Mouse (Mus musculus) cerebellum, postnatal 36 days (tissue): ENCODE results near the gene Tsc22d4.
"Not testable (repeated sequence)": the region's sequence is repeated elsewhere in the genome, so short reads cannot be mapped to it uniquely, and the experiment has no call there.

Source experiments
- DNase-seq, 2 experiments: peaks; one replicate each; pipeline ENCODE4 v3.0.0; 2021 to 2022; ENCODE audit warnings: mixed read lengths in 2 of 2

The Tsc22d4 gene

DNA sequence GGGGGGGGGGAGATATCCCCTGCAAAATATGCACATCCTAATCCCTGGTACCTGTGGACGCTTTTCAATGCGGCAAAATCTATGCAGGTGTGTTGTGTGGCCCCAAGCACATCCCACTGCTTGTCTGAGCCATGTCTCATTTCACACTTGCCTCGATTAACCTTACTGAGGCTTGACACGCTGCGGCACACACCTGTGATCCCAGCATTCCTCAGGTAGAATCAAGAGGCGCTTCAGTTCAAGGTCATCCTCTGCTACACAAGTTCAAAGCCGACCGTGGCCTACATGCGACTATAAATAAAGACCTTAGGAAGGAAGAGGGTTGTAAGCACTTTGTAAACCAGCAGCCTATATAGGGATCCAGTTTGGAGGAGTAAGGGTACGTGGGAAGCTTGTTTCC lies 3.5 kb upstream of the Tsc22d4 start:
- DNase-seq = no peak

GRCm38 (mm10) chr5:137742836-137743235 lies 2.7 kb upstream of the Tsc22d4 start:
- DNase-seq = no peak

- no peak for DNase-seq
These were observed 1.3 kb upstream of the Tsc22d4 start for GRCm38 (mm10) chr5:137744197-137744596.

DNA sequence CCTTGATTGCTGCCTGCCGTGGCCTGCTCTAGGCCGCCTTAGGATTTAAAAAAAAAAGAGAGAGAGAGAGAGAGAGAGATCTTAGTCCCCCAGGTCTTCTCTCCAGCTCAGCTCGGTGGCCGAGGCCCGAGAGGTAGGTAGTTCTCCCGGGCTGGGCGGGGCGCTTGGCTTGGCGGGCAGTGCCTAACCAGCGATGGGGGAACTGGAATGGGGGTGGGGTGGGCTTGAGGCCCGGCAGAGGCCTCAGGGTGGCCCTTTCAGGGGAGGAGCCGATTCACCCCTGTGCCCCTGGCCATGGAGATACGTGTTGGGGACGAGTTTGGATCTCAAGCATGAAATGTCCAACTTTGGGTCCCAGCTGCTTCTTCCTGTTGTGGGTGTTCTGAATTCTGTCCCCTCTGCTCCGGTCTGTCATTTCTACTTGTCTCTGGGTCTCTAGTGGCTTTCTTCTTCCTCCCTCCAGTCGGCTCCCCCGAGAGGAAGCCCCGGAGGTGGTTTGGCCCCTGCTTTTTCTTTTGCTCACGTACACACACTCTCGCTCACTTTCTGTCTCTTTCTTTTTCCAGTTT lies 836 bp downstream of the Tsc22d4 start:
- peak in 1 of 2 experiments; percentile 65 for DNase-seq

- peak in 1 of 2 experiments; percentile 16 for DNase-seq
These were observed 1.4 kb downstream of the Tsc22d4 start for GRCm38 (mm10) chr5:137746851-137747325.

DNA sequence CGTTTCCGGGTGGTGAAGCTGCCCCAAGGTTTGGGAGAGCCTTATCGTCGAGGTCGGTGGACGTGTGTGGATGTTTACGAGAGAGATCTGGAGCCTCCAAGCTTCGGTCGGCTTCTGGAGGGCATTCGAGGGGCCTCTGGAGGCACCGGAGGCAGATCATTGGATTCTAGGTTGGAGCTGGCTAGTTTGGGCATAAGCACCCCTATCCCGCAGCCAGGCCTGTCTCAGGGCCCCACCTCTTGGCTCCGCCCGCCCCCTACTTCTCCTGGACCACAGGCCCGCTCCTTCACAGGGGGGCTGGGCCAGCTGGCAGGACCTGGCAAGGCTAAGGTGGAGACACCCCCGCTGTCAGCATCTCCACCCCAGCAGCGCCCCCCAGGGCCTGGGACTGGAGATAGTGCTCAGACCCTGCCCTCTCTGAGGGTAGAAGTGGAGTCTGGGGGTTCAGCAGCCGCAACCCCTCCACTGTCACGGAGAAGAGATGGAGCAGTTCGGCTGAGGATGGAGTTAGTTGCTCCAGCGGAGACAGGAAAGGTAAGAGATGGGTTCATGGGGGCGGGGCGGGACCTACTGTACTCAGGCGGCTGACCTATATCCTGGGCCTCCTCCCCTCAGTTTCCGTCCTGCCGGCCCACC lies 1.9 kb downstream of the Tsc22d4 start:
- peak; percentile 45 to 61 for DNase-seq

DNA sequence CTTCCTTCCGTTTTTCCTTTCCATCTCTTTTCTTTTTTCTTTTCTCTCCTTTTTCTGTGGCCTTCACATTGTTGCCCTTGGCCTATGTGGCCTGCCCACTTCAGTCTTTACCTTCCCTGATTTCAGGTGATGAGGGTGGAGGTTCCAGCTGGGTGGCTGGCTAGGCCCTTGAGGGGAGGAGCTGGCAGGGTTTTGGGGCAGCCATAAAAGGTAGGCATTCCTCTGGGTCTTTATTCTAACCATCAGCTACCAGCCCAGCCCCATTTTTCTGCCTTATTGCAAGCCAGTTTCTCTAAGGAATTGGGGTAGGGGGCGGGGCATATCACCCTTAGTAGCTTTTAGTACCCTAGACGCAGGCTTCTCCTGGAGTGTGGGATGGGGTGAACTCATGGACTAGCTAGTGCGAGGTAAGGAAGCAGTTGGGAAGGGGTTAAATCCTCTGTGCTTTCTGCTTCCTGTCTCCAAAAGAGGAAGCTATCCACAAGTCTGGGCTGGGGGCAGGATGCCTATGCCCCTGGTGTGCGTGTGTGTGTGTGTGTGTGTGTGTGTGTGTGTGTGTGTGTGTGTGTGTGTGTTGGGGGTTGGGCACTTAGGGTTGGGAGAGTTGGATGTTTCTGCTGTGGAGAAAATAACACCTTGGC lies 2.7 kb downstream of the Tsc22d4 start:
- peak in 1 of 2 experiments; percentile 5 for DNase-seq

- no peak for DNase-seq
These were observed 3.8 kb downstream of the Tsc22d4 start for GRCm38 (mm10) chr5:137749196-137749836.

DNA sequence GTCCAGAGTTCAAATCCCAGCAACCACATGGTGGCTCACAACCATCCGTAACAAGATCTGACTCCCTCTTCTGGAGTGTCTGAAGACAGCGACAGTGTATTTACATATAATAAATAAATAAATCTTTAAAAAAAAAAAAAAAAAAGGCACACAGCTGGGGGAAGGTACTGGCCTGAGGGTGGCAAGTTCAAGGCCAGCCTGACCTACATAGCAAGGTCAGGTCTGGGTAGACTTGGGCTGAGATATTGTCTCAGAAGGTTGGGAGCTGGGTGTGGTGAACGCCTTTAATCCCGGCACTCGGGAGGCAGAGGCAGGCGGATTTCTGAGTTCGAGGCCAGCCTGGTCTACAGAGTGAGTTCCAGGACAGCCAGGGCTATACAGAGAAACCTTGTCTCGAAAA lies 4.7 kb downstream of the Tsc22d4 start:
- DNase-seq = not testable (repeated sequence)

DNA sequence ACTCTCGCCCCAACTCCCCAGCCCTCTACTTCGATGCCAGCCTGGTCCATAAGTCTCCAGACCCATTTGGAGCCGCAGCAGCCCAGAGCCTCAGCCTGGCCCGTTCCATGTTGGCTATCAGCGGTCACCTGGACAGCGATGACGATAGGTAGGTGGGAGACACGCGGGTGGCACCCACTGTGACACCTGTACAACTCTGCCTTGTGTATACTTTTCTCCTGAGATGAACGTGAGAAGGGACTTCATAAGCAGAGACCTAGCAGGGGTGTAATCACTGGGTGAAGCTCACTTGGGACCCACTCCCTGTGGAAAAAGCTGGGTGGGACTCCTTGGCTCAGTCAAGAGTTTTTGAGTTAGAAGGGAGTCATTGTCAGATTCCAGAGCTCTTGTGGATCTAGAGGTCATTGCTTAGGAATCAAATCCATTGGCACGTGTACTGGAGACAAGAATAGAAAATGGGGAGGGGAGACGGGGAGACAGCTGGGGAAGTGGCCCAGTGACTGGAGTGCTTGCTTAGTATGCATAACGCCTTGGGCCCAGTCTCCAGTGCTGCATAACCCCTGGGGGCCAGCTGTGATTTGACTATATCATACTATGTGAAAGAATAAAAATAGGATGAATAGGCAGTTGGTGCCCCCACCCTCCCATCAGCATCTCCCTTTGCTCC lies 5.8 kb downstream of the Tsc22d4 start:
- no peak for DNase-seq

DNA sequence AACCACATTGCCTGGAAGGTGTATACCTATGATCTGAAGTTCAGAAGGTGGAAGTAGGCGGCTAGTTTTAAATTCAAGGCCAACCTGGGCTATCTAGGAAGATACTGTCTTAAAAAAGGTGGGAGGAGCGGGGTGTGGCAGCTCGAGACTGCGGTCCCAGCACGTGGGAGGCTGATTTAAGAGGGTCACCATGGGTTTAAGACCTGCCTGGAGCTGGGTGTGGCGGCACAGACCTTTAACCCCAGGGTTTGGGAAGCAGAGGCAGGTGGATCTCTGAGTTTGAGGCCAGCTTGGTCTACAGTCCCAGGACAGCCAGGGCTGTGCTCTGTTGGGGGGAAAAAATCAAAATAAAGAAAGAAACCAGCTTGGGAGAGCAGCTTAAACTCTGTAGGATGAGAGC lies 6.5 kb downstream of the Tsc22d4 start:
- no peak for DNase-seq

DNA sequence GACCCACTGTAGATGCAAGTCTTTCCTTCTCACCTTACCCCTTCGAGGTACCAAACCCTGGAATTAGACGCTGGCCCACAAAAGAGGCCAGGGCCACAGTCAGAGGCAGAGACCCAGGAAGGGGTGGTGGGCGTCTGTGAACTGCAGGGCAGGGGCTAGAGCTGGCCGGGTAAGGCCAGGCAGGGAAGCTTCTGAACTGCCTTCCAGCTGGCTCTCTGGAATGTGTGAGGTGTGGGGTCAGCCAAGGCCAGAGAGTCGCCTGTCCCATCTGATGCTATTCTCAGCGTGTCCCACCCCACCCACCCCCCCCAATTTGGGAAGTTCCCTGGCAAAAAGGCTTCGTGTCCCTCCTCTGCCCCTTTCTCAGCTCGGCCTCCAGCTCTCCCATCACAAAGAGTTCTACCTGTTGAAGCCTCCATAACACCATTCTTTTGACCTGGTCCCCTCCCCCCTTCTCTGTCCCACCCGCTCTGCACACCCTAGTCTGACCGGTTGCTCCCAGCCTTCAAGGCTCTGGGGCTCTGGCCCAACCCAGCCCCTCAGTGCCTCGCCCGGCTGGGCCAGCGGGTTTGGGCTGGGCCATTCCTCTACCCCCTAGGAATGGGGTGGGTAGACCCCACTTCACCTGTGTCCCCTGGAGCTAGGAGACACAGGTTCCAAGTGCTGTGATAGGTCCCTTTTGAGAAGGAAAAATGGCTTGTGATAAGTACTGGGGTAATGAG lies 7.7 kb downstream of the Tsc22d4 start:
- no peak for DNase-seq

GRCm38 (mm10) chr5:137755425-137755824 lies 9.9 kb downstream of the Tsc22d4 start:
- no peak for DNase-seq

DNA sequence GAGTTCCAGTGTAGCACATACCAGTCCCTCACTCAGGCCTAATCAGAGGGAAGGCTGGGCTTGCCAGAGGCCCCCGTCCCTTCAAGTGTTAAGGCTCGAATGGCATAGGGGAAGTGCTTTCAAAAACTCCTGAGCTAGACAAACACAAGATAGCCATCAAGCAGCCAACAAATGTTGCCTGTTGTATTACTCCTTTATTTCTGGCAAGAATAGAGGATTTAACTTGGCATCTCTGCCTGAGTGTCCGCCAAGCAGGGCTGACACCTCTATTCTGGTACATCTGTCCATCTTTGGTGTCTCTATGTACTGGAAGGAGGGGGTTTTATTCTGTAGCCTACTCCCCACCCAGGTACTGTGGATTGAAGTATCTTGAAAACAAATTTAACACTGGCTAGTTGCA lies 10.6 kb downstream of the Tsc22d4 start:
- DNase-seq = no peak

DNA sequence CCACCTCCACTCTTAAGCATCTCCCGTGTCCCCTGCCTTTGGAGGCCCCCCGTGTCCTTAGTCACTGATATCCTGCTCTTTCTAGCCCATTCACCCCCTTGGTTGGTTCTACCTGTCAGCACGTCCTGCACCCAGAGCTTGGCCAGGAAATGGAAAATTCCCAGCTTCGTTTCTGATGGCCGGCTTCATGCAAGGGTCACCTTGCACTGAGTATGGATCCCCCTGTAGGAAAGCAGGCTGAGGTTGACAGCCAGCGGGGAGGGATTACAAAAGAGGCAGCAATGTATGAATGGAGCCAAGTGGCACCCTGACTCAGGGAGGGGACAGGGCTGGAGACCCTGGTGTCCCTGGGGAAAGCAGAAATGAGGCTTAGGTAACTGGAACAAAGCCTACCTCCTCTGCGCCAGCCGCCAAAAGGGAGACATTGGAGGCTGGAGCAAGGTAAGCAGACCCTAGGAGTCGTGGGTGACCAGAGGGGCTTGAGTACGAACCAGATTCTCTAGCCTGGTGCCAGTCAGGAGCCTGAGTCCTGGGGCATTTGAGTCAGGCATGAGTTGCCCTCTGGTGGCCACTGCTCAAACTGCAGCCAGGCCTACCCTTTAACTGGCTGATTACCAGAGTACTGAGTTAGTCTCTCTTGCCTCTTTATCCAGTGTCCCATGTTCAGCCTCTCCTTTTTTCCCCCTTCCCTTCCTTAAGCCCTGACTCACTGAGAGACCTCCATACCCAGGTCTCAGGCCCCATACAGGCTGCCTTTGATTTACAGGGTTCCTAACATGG lies 11.5 kb downstream of the Tsc22d4 start:
- DNase-seq = peak; percentile 90 to 94

DNA sequence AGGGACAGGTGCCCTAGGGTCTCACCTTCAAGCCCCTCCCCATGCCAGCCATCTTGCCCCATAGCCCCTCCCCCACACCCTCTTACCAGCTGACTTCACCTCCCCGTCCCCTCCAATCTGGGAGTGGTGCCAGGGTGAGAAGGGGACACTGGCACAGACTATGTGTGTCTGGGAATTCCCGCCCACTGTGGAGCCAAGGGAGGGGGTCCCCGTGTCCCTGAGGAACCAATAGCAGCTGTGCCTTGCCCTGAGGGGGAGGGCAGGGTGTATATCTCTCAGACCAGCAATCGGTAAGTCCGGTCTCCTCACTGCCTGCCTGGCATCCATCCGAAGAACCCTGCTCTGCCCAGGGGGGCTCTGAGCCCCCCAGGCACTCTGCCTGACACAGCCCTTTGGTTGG lies 12.4 kb downstream of the Tsc22d4 start:
- DNase-seq = peak; percentile 39 to 61

- no peak for DNase-seq
These were observed 13.5 kb downstream of the Tsc22d4 start for GRCm38 (mm10) chr5:137758921-137759534.

DNA sequence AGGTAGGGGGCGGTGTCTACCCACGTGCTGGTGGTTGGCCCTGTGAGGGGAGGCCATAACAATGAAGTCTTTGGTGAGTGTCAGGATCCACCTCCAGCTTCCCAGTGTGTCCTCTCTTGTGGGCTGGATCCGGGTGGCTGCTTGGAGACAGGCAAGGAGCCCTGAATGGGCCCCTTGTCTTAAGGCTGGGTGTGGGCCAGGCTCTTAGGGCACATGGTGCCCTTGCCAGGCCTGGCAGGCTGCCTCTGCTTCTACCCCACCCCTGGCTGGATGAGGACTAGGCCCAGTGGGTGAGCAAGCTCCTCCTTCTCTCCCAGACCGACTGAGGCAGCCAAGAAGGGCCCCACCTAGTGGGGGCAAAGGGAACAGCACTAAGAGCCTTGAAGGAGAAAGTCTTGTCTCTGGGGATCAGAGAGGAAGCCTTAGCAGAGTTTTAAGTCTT lies 14.5 kb downstream of the Tsc22d4 start:
- peak; percentile 88 for DNase-seq

GRCm38 (mm10) chr5:137764609-137765340 lies 19.2 kb downstream of the Tsc22d4 start:
- DNase-seq = no peak

DNA sequence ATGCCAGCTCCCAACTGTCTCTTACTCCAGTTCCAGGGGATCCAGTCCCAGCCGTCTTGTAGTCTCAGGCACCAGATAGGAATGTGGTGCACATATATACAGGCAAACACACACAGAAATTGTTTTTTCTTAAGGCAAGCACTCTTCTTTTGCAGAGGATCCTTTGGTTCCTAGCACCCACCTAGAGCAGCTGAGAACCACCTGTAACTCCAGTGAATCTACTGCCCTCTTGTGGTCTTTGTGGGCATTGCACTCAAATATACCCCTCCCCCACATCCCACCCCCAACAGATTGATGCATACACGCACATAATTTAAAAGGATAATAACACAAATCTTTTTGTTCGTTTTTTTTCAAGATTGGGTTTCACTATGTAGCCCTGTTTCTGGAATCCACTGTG lies 20.7 kb downstream of the Tsc22d4 start:
- no peak for DNase-seq
